Mouse (Mus musculus) MEL (cell line): ENCODE measurements around the gene Tbca. TPM values are rescaled to one million over a fixed set of nuclear protein-coding genes. Genes with fewer than 3 reads are reported as not detected.

Experiments used
- DNase-seq: peaks from one replicate; pipeline ENCODE4 v3.0.0; 2011; ENCODE audit warnings: low read depth, low spot score
- H3K27ac ChIP-seq: 2 replicates; pipeline ENCODE4 v1.5.1; 2012; ENCODE audit warnings: low read depth, mild to moderate bottlenecking, control low read depth, low read length, moderate library complexity; ENCODE audit not compliant: control insufficient read depth
- H3K27me3 ChIP-seq, 2 experiments: fragments of 150-350 bp in 1 of 2; sonication (generic) in 1 of 2; 2 replicates each; pipeline ENCODE4 v1.6.1; 2012; ENCODE audit warnings: low read length in 2 of 2, mild to moderate bottlenecking in 2 of 2, improper control_type of control experiment in 1 of 2, moderate library complexity in 1 of 2; ENCODE audit not compliant: insufficient read depth in 2 of 2, control insufficient read depth in 1 of 2
- H3K36me3 ChIP-seq, 2 experiments: 2 replicates each; pipeline ENCODE4 v1.6.1; 2012 to 2014; ENCODE audit warnings: low read length in 2 of 2, improper control_type of control experiment in 1 of 2, inconsistent platforms in 1 of 2, mild to moderate bottlenecking in 1 of 2; ENCODE audit not compliant: insufficient read depth in 2 of 2, control insufficient read depth in 1 of 2
- H3K4me1 ChIP-seq, 2 experiments: fragments of 150-350 bp in 1 of 2; sonication (generic) in 1 of 2; 2 replicates each; pipeline ENCODE4 v1.6.1; 2012; ENCODE audit warnings: low read length in 2 of 2, improper control_type of control experiment in 1 of 2, mild to moderate bottlenecking in 1 of 2; ENCODE audit not compliant: insufficient read depth in 2 of 2, control insufficient read depth in 1 of 2
- H3K4me3 ChIP-seq, 2 experiments: fragments of 150-350 bp in 1 of 2; sonication (generic) in 1 of 2; 2 replicates each; pipeline ENCODE4 v1.5.1; 2012; ENCODE audit warnings: low read depth in 2 of 2, low read length in 2 of 2, mild to moderate bottlenecking in 2 of 2, moderate library complexity in 2 of 2, control low read depth in 1 of 2, improper control_type of control experiment in 1 of 2; ENCODE audit not compliant: control insufficient read depth in 1 of 2, insufficient read depth in 1 of 2
- H3K79me2 ChIP-seq: 2 replicates; pipeline ENCODE4 v1.6.1; 2012; ENCODE audit warnings: mild to moderate bottlenecking, low read length, moderate library complexity; ENCODE audit not compliant: control insufficient read depth, poor library complexity, insufficient read depth
- H3K9ac ChIP-seq: 2 replicates; pipeline ENCODE4 v1.6.1; 2012; ENCODE audit warnings: low read depth, mild to moderate bottlenecking, control low read depth, low read length, moderate library complexity; ENCODE audit not compliant: control insufficient read depth, poor library complexity, severe bottlenecking
- H3K9me3 ChIP-seq: fragments of 150-350 bp; sonication (generic); replicated peaks from 2 replicates; pipeline ENCODE4 v1.6.1; 2012; ENCODE audit warnings: mild to moderate bottlenecking, low read length, improper control_type of control experiment, moderate library complexity; ENCODE audit not compliant: insufficient read depth
- CHD1 ChIP-seq: IDR thresholded peaks from 2 replicates; pipeline ENCODE4 v1.6.1; 2012; ENCODE audit warnings: low read depth, mild to moderate bottlenecking, inconsistent platforms, low read length, improper control_type of control experiment
- CHD2 ChIP-seq: IDR thresholded peaks from 2 replicates; pipeline ENCODE4 v1.6.1; 2011; ENCODE audit warnings: low read length, improper control_type of control experiment
- CTCF ChIP-seq, 3 experiments: IDR thresholded peaks in 2 of 3; conservative IDR thresholded peaks in 1 of 3; 2 replicates each; pipeline ENCODE4 v1.5.1; 2011 to 2012; ENCODE audit warnings: low read length in 3 of 3, low read depth in 2 of 3, mild to moderate bottlenecking in 2 of 3, improper control_type of control experiment in 1 of 3, inconsistent platforms in 1 of 3, mixed read lengths in 1 of 3, moderate library complexity in 1 of 3; ENCODE audit not compliant: control insufficient read depth in 1 of 3, insufficient read depth in 1 of 3, poor library complexity in 1 of 3, severe bottlenecking in 1 of 3
- E2F4 ChIP-seq: IDR thresholded peaks from 2 replicates; pipeline ENCODE4 v1.6.1; 2011; ENCODE audit warnings: low read depth, low read length, improper control_type of control experiment, borderline replicate concordance
- ELF1 ChIP-seq: IDR thresholded peaks from 2 replicates; pipeline ENCODE4 v1.6.1; 2014; ENCODE audit warnings: low read depth, mild to moderate bottlenecking, inconsistent platforms, low read length, improper control_type of control experiment, moderate library complexity
- GABPA ChIP-seq: IDR thresholded peaks from 2 replicates; pipeline ENCODE4 v1.6.1; 2012; ENCODE audit warnings: low read depth, mild to moderate bottlenecking, inconsistent platforms, low read length, improper control_type of control experiment, moderate library complexity
- GATA1 ChIP-seq: IDR thresholded peaks from 2 replicates; pipeline ENCODE4 v1.6.1; 2011; ENCODE audit warnings: low read depth, low read length, improper control_type of control experiment
- KAT2A ChIP-seq: conservative IDR thresholded peaks from 2 replicates; pipeline ENCODE4 v1.6.1; 2012; ENCODE audit warnings: low read depth, low read length, improper control_type of control experiment, inconsistent platforms
- MAFK ChIP-seq: IDR thresholded peaks from 2 replicates; pipeline ENCODE4 v1.6.1; 2011; ENCODE audit warnings: low read depth, mild to moderate bottlenecking, low read length, improper control_type of control experiment, borderline replicate concordance
- MAX ChIP-seq: IDR thresholded peaks from 2 replicates; pipeline ENCODE4 v1.6.1; 2011; ENCODE audit warnings: low read length, improper control_type of control experiment
- MEF2A ChIP-seq: IDR thresholded peaks from 2 replicates; pipeline ENCODE4 v1.6.1; 2014; ENCODE audit warnings: low read depth, mild to moderate bottlenecking, inconsistent platforms, low read length, improper control_type of control experiment; ENCODE audit not compliant: poor library complexity, insufficient replicate concordance, severe bottlenecking; ENCODE audit errors: extremely low read depth
- MXI1 ChIP-seq: IDR thresholded peaks from 2 replicates; pipeline ENCODE4 v1.6.1; 2011; ENCODE audit warnings: mild to moderate bottlenecking, low read depth, low read length, improper control_type of control experiment
- MYB ChIP-seq: IDR thresholded peaks from 2 replicates; pipeline ENCODE4 v1.6.1; 2011; ENCODE audit warnings: mild to moderate bottlenecking, low read depth, low read length, improper control_type of control experiment
- NRF1 ChIP-seq: IDR thresholded peaks from 2 replicates; pipeline ENCODE4 v1.6.1; 2014; ENCODE audit warnings: low read depth, mild to moderate bottlenecking, inconsistent platforms, low read length, improper control_type of control experiment, moderate library complexity; ENCODE audit not compliant: poor library complexity, insufficient read depth, severe bottlenecking
- POLR2A ChIP-seq, 2 experiments: IDR thresholded peaks; 2 replicates each; pipeline ENCODE4 v1.6.1; 2011 to 2012; ENCODE audit warnings: low read length in 2 of 2, mild to moderate bottlenecking in 2 of 2, control low read depth in 1 of 2, improper control_type of control experiment in 1 of 2, low read depth in 1 of 2, moderate library complexity in 1 of 2; ENCODE audit not compliant: control insufficient read depth in 1 of 2, insufficient read depth in 1 of 2, poor library complexity in 1 of 2
- RAD21 ChIP-seq: IDR thresholded peaks from 2 replicates; pipeline ENCODE4 v1.6.1; 2011; ENCODE audit warnings: mild to moderate bottlenecking, low read depth, low read length, improper control_type of control experiment
- SMC3 ChIP-seq: IDR thresholded peaks from 2 replicates; pipeline ENCODE4 v1.6.1; 2011; ENCODE audit warnings: low read depth, low read length, improper control_type of control experiment
- TAL1 ChIP-seq: IDR thresholded peaks from 2 replicates; pipeline ENCODE4 v1.6.1; 2012; ENCODE audit warnings: mild to moderate bottlenecking, inconsistent platforms, low read length, moderate library complexity, mixed read lengths
- TBP ChIP-seq: IDR thresholded peaks from 2 replicates; pipeline ENCODE4 v1.8.0; 2011; ENCODE audit warnings: low read depth, low read length, improper control_type of control experiment
- TCF12 ChIP-seq: IDR thresholded peaks from 2 replicates; pipeline ENCODE4 v1.6.1; 2014; ENCODE audit warnings: low read depth, mild to moderate bottlenecking, inconsistent platforms, low read length, improper control_type of control experiment, moderate library complexity
- USF2 ChIP-seq, 2 experiments: IDR thresholded peaks; 2 replicates each; pipeline ENCODE4 v1.6.1; 2011 to 2012; ENCODE audit warnings: improper control_type of control experiment in 2 of 2, low read length in 2 of 2, borderline replicate concordance in 1 of 2, inconsistent platforms in 1 of 2, low read depth in 1 of 2, mild to moderate bottlenecking in 1 of 2; ENCODE audit not compliant: insufficient read depth in 1 of 2
- ZC3H11A ChIP-seq: IDR thresholded peaks from 2 replicates; pipeline ENCODE4 v1.6.1; 2012; ENCODE audit warnings: low read depth, mild to moderate bottlenecking, inconsistent platforms, low read length, improper control_type of control experiment
- ZKSCAN1 ChIP-seq: IDR thresholded peaks from 2 replicates; pipeline ENCODE4 v1.6.1; 2012; ENCODE audit warnings: low read depth, mild to moderate bottlenecking, inconsistent platforms, low read length, improper control_type of control experiment, moderate library complexity
- polyA plus RNA-seq, 2 experiments: library from polyadenylated mRNA; stranded (reverse) in 1 of 2; unstranded in 1 of 2; fragments of >175 nt in 1 of 2; fragments of >200 nt in 1 of 2; gene quantifications; 2 replicates each; pipeline versions ENCODE4 v1.2.1 to v1.2.4; 2012; ENCODE audit warnings: low replicate concordance in 2 of 2, low read depth in 1 of 2; ENCODE audit not compliant: insufficient read length in 2 of 2, insufficient read depth in 1 of 2, missing spikeins in 1 of 2
- total RNA-seq: library from RNA; depleted of rRNA; stranded (reverse); fragments of 300-350 nt; gene quantifications from 2 replicates; pipeline ENCODE4 v1.2.3, GENCODE M21; 2012

The Tbca gene
- total and polyA plus RNA-seq, 3 experiments, result 155 to 263 TPM; not detected in 1

- H3K36me3 ChIP-seq, result no peaks in the 10 kb centered on the region
These were observed 59.2 kb downstream of the Tbca start for GRCm38 (mm10) chr13:94847870-94848269.

GRCm38 (mm10) chr13:94849351-94849750 lies 60.6 kb downstream of the Tbca start:
- Histone ChIP-seq H3K4me1 (no peaks in the 10 kb centered on the region), H3K9me3 (no peaks in the 10 kb centered on the region), H3K27me3 (no peaks in the 10 kb centered on the region), H3K4me3 (no peak overlapping the region), H3K79me2 (no peaks in the 10 kb centered on the region), H3K36me3 (no peaks in the 10 kb centered on the region), H3K27ac (no peak overlapping the region), H3K9ac (no peak overlapping the region)
- no peak for DNase-seq
- no peak for TF ChIP-seq KAT2A
- no peak for TF ChIP-seq MAFK
- no peak for TF ChIP-seq POLR2A (IDR thresholded peaks at IDR 0.05; ENCODE audit: control insufficient read depth in 1 of 2, insufficient read depth in 1 of 2, low read depth in 1 of 2, low read length in 2 of 2, poor library complexity in 1 of 2)
- no peak for TF ChIP-seq ZC3H11A
- TF ChIP-seq MYB, result no peak
- TF ChIP-seq USF2 (IDR thresholded peaks at IDR 0.05; ENCODE audit: borderline replicate concordance in 1 of 2, insufficient read depth in 1 of 2, low read depth in 1 of 2, low read length in 2 of 2), result no peak
- TF ChIP-seq TAL1, result no peak
- no peak for TF ChIP-seq ZKSCAN1

More at GRCm38 (mm10) chr13:94847870-94848269, 59.2 kb downstream of the Tbca start:
- DNase-seq, result no peak
- no peaks in the 10 kb centered on the region for H3K4me1 ChIP-seq
- H3K27ac ChIP-seq, result no peak overlapping the region
- no peaks in the 10 kb centered on the region for H3K79me2 ChIP-seq
- H3K9ac ChIP-seq, result no peak overlapping the region
- H3K9me3 ChIP-seq, result no peaks in the 10 kb centered on the region
- no peak overlapping the region for H3K4me3 ChIP-seq
- H3K27me3 ChIP-seq, result no peaks in the 10 kb centered on the region
- no peak for TF ChIP-seq TCF12
- no peak for TF ChIP-seq TBP
- no peak for TF ChIP-seq GATA1
- TF ChIP-seq ELF1, result no peak
- TF ChIP-seq CTCF (IDR thresholded peaks at IDR 0.05 in 2 of 3, conservative IDR thresholded peaks at IDR 0.05 in 1 of 3; ENCODE audit: control insufficient read depth in 1 of 3, insufficient read depth in 1 of 3, low read depth in 2 of 3, low read length in 3 of 3, poor library complexity in 1 of 3, severe bottlenecking in 1 of 3), result no peak
- no peak for TF ChIP-seq E2F4
- no peak for TF ChIP-seq USF2 (IDR thresholded peaks at IDR 0.05; ENCODE audit: borderline replicate concordance in 1 of 2, insufficient read depth in 1 of 2, low read depth in 1 of 2, low read length in 2 of 2)
- no peak for TF ChIP-seq GABPA
- no peak for TF ChIP-seq MXI1
- no peak for TF ChIP-seq NRF1
- TF ChIP-seq TAL1, result no peak
- no peak for TF ChIP-seq RAD21
- no peak for TF ChIP-seq CHD1
- no peak for TF ChIP-seq MEF2A
- no peak for TF ChIP-seq KAT2A
- TF ChIP-seq MAX, result no peak
- no peak for TF ChIP-seq CHD2
- no peak for TF ChIP-seq SMC3
- no peak for TF ChIP-seq MAFK
